Mouse (Mus musculus) G1E (cell line): ENCODE data around the gene Sqor. TPM values are rescaled to one million over a fixed set of nuclear protein-coding genes. Genes with fewer than 3 reads are reported as not detected.

Source experiments
- ATAC-seq: 2 replicates; pipeline ENCODE4 v1.8.0; 2016; ENCODE audit warnings: mild to moderate bottlenecking; ENCODE audit not compliant: insufficient number of reproducible peaks, poor library complexity, low FRiP score, severe bottlenecking; ENCODE audit errors: extremely low read depth
- DNase-seq: peaks from one replicate; pipeline ENCODE4 v3.0.0; 2012; ENCODE audit warnings: low spot score
- H3K27me3 ChIP-seq: 2 replicates; pipeline ENCODE4 v1.6.1; 2012; ENCODE audit warnings: mild to moderate bottlenecking, low read length, inconsistent platforms; ENCODE audit not compliant: insufficient read depth
- H3K36me3 ChIP-seq: replicated peaks from 2 replicates; pipeline ENCODE3; 2012; ENCODE audit warnings: mild to moderate bottlenecking, inconsistent platforms
- H3K4me1 ChIP-seq: 2 replicates; pipeline ENCODE4 v1.6.1; 2012; ENCODE audit warnings: low read depth, low read length, inconsistent platforms, mixed read lengths; ENCODE audit not compliant: insufficient read depth
- H3K4me3 ChIP-seq: 2 replicates; pipeline ENCODE4 v1.5.1; 2012; ENCODE audit warnings: low read depth, mild to moderate bottlenecking, inconsistent platforms, low read length, moderate library complexity, mixed read lengths
- H3K9me3 ChIP-seq: replicated peaks from 2 replicates; pipeline ENCODE4 v1.6.1; 2012; ENCODE audit warnings: inconsistent platforms
- CTCF ChIP-seq: IDR thresholded peaks from 2 replicates; pipeline ENCODE4 v1.5.1; 2012; ENCODE audit warnings: low read depth, low read length, inconsistent platforms, mixed read lengths
- GATA1 ChIP-seq: IDR thresholded peaks from 2 replicates; pipeline ENCODE4 v1.6.1; 2012; ENCODE audit warnings: borderline replicate concordance, low read length, inconsistent platforms, mixed read lengths
- GATA2 ChIP-seq: IDR thresholded peaks from 2 replicates; pipeline ENCODE4 v1.6.1; 2012; ENCODE audit warnings: low read depth, low read length, inconsistent platforms, borderline replicate concordance
- POLR2AphosphoS5 ChIP-seq: IDR thresholded peaks from 2 replicates; pipeline ENCODE4 v1.6.1; 2012; ENCODE audit warnings: low read depth, low read length, inconsistent platforms; ENCODE audit not compliant: insufficient replicate concordance
- TAL1 ChIP-seq: conservative IDR thresholded peaks from 2 replicates; pipeline ENCODE4 v1.6.1; 2012; ENCODE audit warnings: low read depth, low read length, inconsistent platforms, mixed read lengths
- polyA plus RNA-seq: library from polyadenylated mRNA; stranded (reverse); fragments of >175 nt; gene quantifications from 2 replicates; pipeline ENCODE4 v1.2.3, GENCODE M21; 2012
- total RNA-seq, 2 experiments: library from RNA; stranded (forward) in 1 of 2; stranded (reverse) in 1 of 2; fragments of 200-1000 nt in 1 of 2; fragments of >200 nt in 1 of 2; fragmentation: Nextera tagmentation in 1 of 2; gene quantifications; 2 replicates each; pipeline ENCODE4 v1.2.3; 2014 to 2017

Sqor gene
- total and polyA plus RNA-seq, 3 experiments: 0.36 to 2.8 (median 0.83) TPM

GRCm38 (mm10) chr2:122779967-122780366 is 14.9 kb downstream of the Sqor start:
- Histone ChIP-seq H3K9me3 (no peaks in the 10 kb centered on the region), H3K36me3 (no peaks in the 10 kb centered on the region), H3K4me1 (no peaks in the 10 kb centered on the region), H3K27me3 (no peaks in the 10 kb centered on the region), H3K4me3 (no peak overlapping the region)
- ATAC-seq (no peak), DNase-seq (no peak)
- TF ChIP-seq CTCF: no peak
- no peak for TF ChIP-seq GATA2
- TF ChIP-seq GATA1: no peak
- TF ChIP-seq TAL1: no peak
- no peak for TF ChIP-seq POLR2AphosphoS5

GRCm38 (mm10) chr2:122780447-122780846 is 15.4 kb downstream of the Sqor start:
- H3K4me1 ChIP-seq: no peaks in the 10 kb centered on the region
- no peak for ATAC-seq

GRCm38 (mm10) chr2:122781590-122782356 is 16.7 kb downstream of the Sqor start:
- Histone ChIP-seq H3K9me3 (no peaks in the 10 kb centered on the region), H3K4me3 (no peak overlapping the region), H3K27me3 (no peaks in the 10 kb centered on the region), H3K4me1 (no peaks in the 10 kb centered on the region), H3K36me3 (no peaks in the 10 kb centered on the region)
- no peak for DNase-seq
- ATAC-seq: no peak
- no peak for TF ChIP-seq TAL1
- TF ChIP-seq GATA1: no peak

More at GRCm38 (mm10) chr2:122780447-122780846, 15.4 kb downstream of the Sqor start:
- TF ChIP-seq POLR2AphosphoS5 (no peak), TAL1 (no peak), GATA2 (no peak), CTCF (no peak), GATA1 (no peak)
- H3K9me3 ChIP-seq: no peaks in the 10 kb centered on the region
- no peak for DNase-seq
- no peak overlapping the region for H3K4me3 ChIP-seq
- no peaks in the 10 kb centered on the region for H3K36me3 ChIP-seq
- H3K27me3 ChIP-seq: no peaks in the 10 kb centered on the region

DNA sequence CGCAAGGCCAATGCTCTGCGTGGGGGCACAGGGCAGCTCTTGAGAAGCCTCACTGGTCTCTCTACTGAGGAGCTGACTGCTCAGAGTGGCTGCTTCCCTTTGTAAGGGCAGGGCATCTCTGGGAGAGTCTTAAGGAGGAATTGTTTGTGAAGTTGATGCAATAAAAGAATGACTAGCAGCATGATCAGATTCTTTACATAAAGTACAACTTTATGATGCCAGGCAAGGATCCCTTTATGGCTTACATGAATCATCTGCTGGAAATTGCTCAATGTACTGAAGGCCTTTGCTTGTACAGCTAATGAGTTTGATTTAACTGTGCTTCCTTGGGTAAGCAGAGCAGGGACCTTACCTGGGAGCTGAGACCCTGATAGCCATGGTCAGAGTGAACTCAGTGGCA is 18.7 kb downstream of the Sqor start:
- DNase-seq: no peak
- TF ChIP-seq GATA2 (no peak), GATA1 (no peak), CTCF (no peak), TAL1 (no peak), POLR2AphosphoS5 (no peak)
- Histone ChIP-seq H3K36me3 (no peaks in the 10 kb centered on the region), H3K9me3 (no peaks in the 10 kb centered on the region), H3K27me3 (no peaks in the 10 kb centered on the region), H3K4me3 (no peak overlapping the region), H3K4me1 (no peaks in the 10 kb centered on the region)
- no peak for ATAC-seq

DNA sequence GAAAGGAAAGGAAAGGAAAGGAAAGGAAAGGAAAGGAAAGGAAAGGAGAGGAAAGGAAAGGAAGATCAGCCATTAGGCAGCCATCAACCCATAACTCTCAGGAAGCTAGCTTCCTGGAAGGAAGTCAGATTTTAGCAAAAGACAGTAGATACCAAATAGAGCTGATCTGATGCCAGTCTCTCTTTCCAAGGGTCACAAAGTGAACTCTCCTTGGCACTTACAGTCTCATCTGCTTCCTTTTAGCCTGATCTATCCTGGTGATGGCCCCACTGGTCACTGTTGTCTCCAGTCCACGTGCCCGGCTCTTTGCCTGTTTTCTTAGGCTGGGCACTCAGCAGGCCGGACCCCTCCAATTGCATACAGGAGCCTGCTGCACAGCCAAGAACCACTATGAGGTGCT is 19.7 kb downstream of the Sqor start:
- H3K4me3 ChIP-seq: no peak overlapping the region
- H3K27me3 ChIP-seq: no peaks in the 10 kb centered on the region
- no peaks in the 10 kb centered on the region for H3K4me1 ChIP-seq
- no peak for TF ChIP-seq TAL1
- H3K36me3 ChIP-seq: no peaks in the 10 kb centered on the region
- no peak for ATAC-seq
- no peak for DNase-seq
- H3K9me3 ChIP-seq: no peaks in the 10 kb centered on the region

- DNase-seq (no peak), ATAC-seq (no peak)
- Histone ChIP-seq H3K4me1 (no peaks in the 10 kb centered on the region), H3K36me3 (no peaks in the 10 kb centered on the region), H3K4me3 (no peak overlapping the region), H3K27me3 (no peaks in the 10 kb centered on the region), H3K9me3 (no peaks in the 10 kb centered on the region)
- no peak for TF ChIP-seq GATA1
- TF ChIP-seq POLR2AphosphoS5: no peak
- no peak for TF ChIP-seq CTCF
- TF ChIP-seq GATA2: no peak
- TF ChIP-seq TAL1: no peak
These were observed 21.1 kb downstream of the Sqor start for GRCm38 (mm10) chr2:122786167-122786566.

DNA sequence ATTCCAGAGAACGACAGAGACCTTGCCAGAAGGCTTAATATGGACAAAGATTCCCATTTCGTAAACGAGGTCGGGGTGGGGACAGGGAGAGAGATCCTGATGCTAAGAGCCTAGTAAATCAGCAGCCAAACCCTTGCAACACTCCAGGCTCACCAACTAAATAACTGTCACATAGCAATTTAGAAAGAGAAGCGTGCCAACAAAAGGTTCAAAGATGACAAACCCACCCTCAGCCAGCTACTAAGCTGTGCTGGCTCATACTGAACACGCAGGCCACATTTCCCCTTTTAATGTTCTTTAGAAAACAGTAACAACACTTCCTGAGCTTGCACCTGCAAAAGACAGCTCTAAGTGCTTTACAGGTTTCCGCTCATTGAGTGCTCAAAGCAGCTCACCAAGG is 24.3 kb downstream of the Sqor start:
- TF ChIP-seq POLR2AphosphoS5: no peak
- TF ChIP-seq CTCF: no peak
- no peak for TF ChIP-seq TAL1
- no peak for TF ChIP-seq GATA2
- no peak for TF ChIP-seq GATA1
- ATAC-seq (no peak), DNase-seq (no peak)
- Histone ChIP-seq H3K36me3 (no peaks in the 10 kb centered on the region), H3K9me3 (no peaks in the 10 kb centered on the region), H3K27me3 (no peaks in the 10 kb centered on the region), H3K4me3 (no peak overlapping the region), H3K4me1 (no peaks in the 10 kb centered on the region)
